Mouse (Mus musculus): ENCODE measurements around the gene Zfp704. TPM values are rescaled to one million over a fixed set of nuclear protein-coding genes. Genes with fewer than 3 reads are reported as not detected.

The Zfp704 gene
- polyA plus RNA-seq (2014; fragmentation: Nextera tagmentation; extraction: Ambion mirVana) = 14.7 and 15.7 TPM in 2 replicates

GRCm38 (mm10) chr3:9609581-9610341 is at the start of gene Zfp704:
Gene Zfp704, minus strand, starts transcription at chr3:9610085.
- peak within 1 kb of the TSS; percentile 96 for H3K27ac ChIP-seq
- no peaks in the 10 kb centered on the region for H3K9me3 ChIP-seq (ENCODE audit: control insufficient read depth, low read length)
- H3K36me3 ChIP-seq (replicated peaks; ENCODE audit: control insufficient read depth, insufficient read depth) = no peaks in the 10 kb centered on the region
- DNase-seq (ENCODE audit: low spot score) (peak; percentile 89), ATAC-seq (ENCODE audit: low FRiP score) (peak; percentile 91)
- no peaks in the 10 kb centered on the region for H3K27me3 ChIP-seq (ENCODE audit: control insufficient read depth, insufficient read depth, low read length)
- peak within 1 kb of the TSS; percentile 84 for H3K4me2 ChIP-seq (replicated peaks)
- peak within 1 kb of the TSS; percentile 97 for H3K9ac ChIP-seq
- H3K4me3 ChIP-seq (replicated peaks; ENCODE audit: low read length) = peak within 1 kb of the TSS; percentile 68
- under 1% methylated on average over 71 of the region's 97 CpGs for WGBS
- peaks cover 28% of the 10 kb centered on the region for H3K4me1 ChIP-seq (replicated peaks; ENCODE audit: control insufficient read depth, insufficient read depth, low read length)

- Histone ChIP-seq H3K9ac (no peak overlapping the region), H3K4me1 (replicated peaks; ENCODE audit: control insufficient read depth, insufficient read depth, low read length) (0 out of 2 replicates have a peak, but pooled peaks cover 10% of the 10 kb centered on the region), H3K4me3 (replicated peaks; ENCODE audit: low read length) (no peak overlapping the region), H3K4me2 (replicated peaks) (no peak overlapping the region), H3K9me3 (ENCODE audit: control insufficient read depth, low read length) (no peaks in the 10 kb centered on the region), H3K36me3 (replicated peaks; ENCODE audit: control insufficient read depth, insufficient read depth) (no peaks in the 10 kb centered on the region), H3K27me3 (ENCODE audit: control insufficient read depth, insufficient read depth, low read length) (no peaks in the 10 kb centered on the region), H3K27ac (no peak overlapping the region)
- WGBS = 89% methylated on average over 10 of the region's 10 CpGs
- no peak for ATAC-seq (ENCODE audit: low FRiP score)
- DNase-seq (ENCODE audit: low spot score) = no peak
These were observed 23.4 kb upstream of the Zfp704 start for GRCm38 (mm10) chr3:9633036-9634005.

GRCm38 (mm10) chr3:9629951-9630350 is 20.1 kb upstream of the Zfp704 start:
- Histone ChIP-seq H3K9ac (peak overlapping the region; percentile 25; the same call in 1 of the 2 replicates), H3K4me2 (replicated peaks) (peak overlapping the region; percentile 32), H3K36me3 (replicated peaks; ENCODE audit: control insufficient read depth, insufficient read depth) (no peaks in the 10 kb centered on the region), H3K27me3 (ENCODE audit: control insufficient read depth, insufficient read depth, low read length) (no peaks in the 10 kb centered on the region), H3K27ac (no peak overlapping the region), H3K4me1 (replicated peaks; ENCODE audit: control insufficient read depth, insufficient read depth, low read length) (0 out of 2 replicates have a peak, but pooled peaks cover 10% of the 10 kb centered on the region), H3K9me3 (ENCODE audit: control insufficient read depth, low read length) (no peaks in the 10 kb centered on the region), H3K4me3 (replicated peaks; ENCODE audit: low read length) (no peak overlapping the region)
- 13% methylated on average over 17 of the region's 17 CpGs for WGBS
- ATAC-seq (ENCODE audit: low FRiP score) (peak; percentile 62; the same call in 1 of the 2 replicates), DNase-seq (ENCODE audit: low spot score) (peak; percentile 40)

- 68% methylated on average over 4 of the region's 4 CpGs for WGBS
These were observed 18.2 kb upstream of the Zfp704 start for GRCm38 (mm10) chr3:9628041-9628440.

GRCm38 (mm10) chr3:9626149-9626548 is 16.3 kb upstream of the Zfp704 start:
- Histone ChIP-seq H3K4me3 (replicated peaks; ENCODE audit: low read length) (no peak overlapping the region), H3K9ac (no peak overlapping the region), H3K27me3 (ENCODE audit: control insufficient read depth, insufficient read depth, low read length) (no peaks in the 10 kb centered on the region), H3K36me3 (replicated peaks; ENCODE audit: control insufficient read depth, insufficient read depth) (no peaks in the 10 kb centered on the region), H3K4me2 (replicated peaks) (no peak overlapping the region), H3K27ac (no peak overlapping the region), H3K4me1 (replicated peaks; ENCODE audit: control insufficient read depth, insufficient read depth, low read length) (0 out of 2 replicates have a peak, but pooled peaks cover 10% of the 10 kb centered on the region), H3K9me3 (ENCODE audit: control insufficient read depth, low read length) (no peaks in the 10 kb centered on the region)
- no peak for DNase-seq (ENCODE audit: low spot score)
- 79% methylated on average over 5 of the region's 5 CpGs for WGBS
- no peak for ATAC-seq (ENCODE audit: low FRiP score)

More at GRCm38 (mm10) chr3:9628041-9628440, 18.2 kb upstream of the Zfp704 start:
- ATAC-seq (ENCODE audit: low FRiP score) (no peak), DNase-seq (ENCODE audit: low spot score) (no peak)
- H3K4me3 ChIP-seq (replicated peaks; ENCODE audit: low read length) = no peak overlapping the region
- no peak overlapping the region for H3K27ac ChIP-seq
- no peaks in the 10 kb centered on the region for H3K9me3 ChIP-seq (ENCODE audit: control insufficient read depth, low read length)
- H3K4me1 ChIP-seq (replicated peaks; ENCODE audit: control insufficient read depth, insufficient read depth, low read length) = 0 out of 2 replicates have a peak, but pooled peaks cover 10% of the 10 kb centered on the region
- no peaks in the 10 kb centered on the region for H3K36me3 ChIP-seq (replicated peaks; ENCODE audit: control insufficient read depth, insufficient read depth)
- H3K9ac ChIP-seq = no peak overlapping the region
- no peak overlapping the region for H3K4me2 ChIP-seq (replicated peaks)
- no peaks in the 10 kb centered on the region for H3K27me3 ChIP-seq (ENCODE audit: control insufficient read depth, insufficient read depth, low read length)

- no peak overlapping the region for H3K4me3 ChIP-seq (replicated peaks; ENCODE audit: low read length)
- no peaks in the 10 kb centered on the region for H3K4me1 ChIP-seq (replicated peaks; ENCODE audit: control insufficient read depth, insufficient read depth, low read length)
- H3K9me3 ChIP-seq (ENCODE audit: control insufficient read depth, low read length) = no peaks in the 10 kb centered on the region
- no peak overlapping the region for H3K9ac ChIP-seq
- H3K4me2 ChIP-seq (replicated peaks) = no peak overlapping the region
- no peaks in the 10 kb centered on the region for H3K36me3 ChIP-seq (replicated peaks; ENCODE audit: control insufficient read depth, insufficient read depth)
- no peak for ATAC-seq (ENCODE audit: low FRiP score)
- H3K27me3 ChIP-seq (ENCODE audit: control insufficient read depth, insufficient read depth, low read length) = no peaks in the 10 kb centered on the region
- H3K27ac ChIP-seq = no peak overlapping the region
- WGBS = 94% methylated on average over 12 of the region's 12 CpGs
- no peak for DNase-seq (ENCODE audit: low spot score)
These were observed 10.7 kb upstream of the Zfp704 start for GRCm38 (mm10) chr3:9620611-9621010.

- H3K4me3 ChIP-seq (replicated peaks; ENCODE audit: low read length) = no peak overlapping the region
- no peak overlapping the region for H3K27ac ChIP-seq
- H3K27me3 ChIP-seq (ENCODE audit: control insufficient read depth, insufficient read depth, low read length) = no peaks in the 10 kb centered on the region
- no peaks in the 10 kb centered on the region for H3K4me1 ChIP-seq (replicated peaks; ENCODE audit: control insufficient read depth, insufficient read depth, low read length)
- H3K4me2 ChIP-seq (replicated peaks) = no peak overlapping the region
- no peak for ATAC-seq (ENCODE audit: low FRiP score)
- 83% methylated on average over 6 of the region's 6 CpGs for WGBS
- H3K9ac ChIP-seq = no peak overlapping the region
- H3K9me3 ChIP-seq (ENCODE audit: control insufficient read depth, low read length) = no peaks in the 10 kb centered on the region
- DNase-seq (ENCODE audit: low spot score) = no peak
- H3K36me3 ChIP-seq (replicated peaks; ENCODE audit: control insufficient read depth, insufficient read depth) = no peaks in the 10 kb centered on the region
These were observed 9.8 kb upstream of the Zfp704 start for GRCm38 (mm10) chr3:9619562-9620275.

- Histone ChIP-seq H3K9me3 (ENCODE audit: control insufficient read depth, low read length) (no peaks in the 10 kb centered on the region), H3K4me1 (replicated peaks; ENCODE audit: control insufficient read depth, insufficient read depth, low read length) (no peaks in the 10 kb centered on the region), H3K36me3 (replicated peaks; ENCODE audit: control insufficient read depth, insufficient read depth) (no peaks in the 10 kb centered on the region), H3K9ac (no peak overlapping the region), H3K27ac (no peak overlapping the region), H3K4me2 (replicated peaks) (no peak overlapping the region), H3K4me3 (replicated peaks; ENCODE audit: low read length) (no peak overlapping the region), H3K27me3 (ENCODE audit: control insufficient read depth, insufficient read depth, low read length) (no peaks in the 10 kb centered on the region)
- ATAC-seq (ENCODE audit: low FRiP score) = no peak
- 79% methylated on average over 9 of the region's 9 CpGs for WGBS
- no peak for DNase-seq (ENCODE audit: low spot score)
These were observed 7.2 kb upstream of the Zfp704 start for GRCm38 (mm10) chr3:9617101-9617500.

All from hindbrain, embryonic 14.5 days (tissue).